Mouse (Mus musculus) heart, adult 8-10 months (tissue): ENCODE measurements around the gene Efhc1. TPM values are rescaled to one million over a fixed set of nuclear protein-coding genes. Genes with fewer than 3 reads are reported as not detected.

Experiments
- DNase-seq: peaks from one replicate; pipeline ENCODE4 v3.0.0; 2022; ENCODE audit warnings: low spot score
- total RNA-seq, 4 experiments: library from RNA; stranded (reverse); gene quantifications; 2 replicates each; pipeline ENCODE4 v1.2.4; 2022

Efhc1 gene
- total RNA-seq, 4 experiments from 2014 or later: 0.27 to 0.87 (median 0.50) TPM

DNA sequence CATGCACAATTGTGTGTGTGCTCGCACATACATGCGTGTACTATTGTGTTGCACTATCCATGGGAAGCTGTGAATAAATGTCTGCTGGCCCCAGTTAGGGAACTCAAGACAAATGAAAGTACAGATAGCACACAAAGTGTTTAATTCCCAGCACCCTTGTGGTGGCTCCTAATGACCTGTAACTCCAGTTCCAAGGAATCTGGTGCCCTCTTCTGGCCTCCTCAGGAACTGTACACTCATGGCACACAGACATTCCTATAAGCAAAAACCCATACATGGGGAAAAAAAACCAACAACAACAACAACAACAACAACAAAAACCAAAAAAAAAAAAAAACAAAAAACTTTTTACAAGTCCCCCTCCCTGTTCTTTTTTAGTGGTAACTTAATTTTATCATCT is 8.4 kb upstream of the Efhc1 start:
- no peak for DNase-seq

DNA sequence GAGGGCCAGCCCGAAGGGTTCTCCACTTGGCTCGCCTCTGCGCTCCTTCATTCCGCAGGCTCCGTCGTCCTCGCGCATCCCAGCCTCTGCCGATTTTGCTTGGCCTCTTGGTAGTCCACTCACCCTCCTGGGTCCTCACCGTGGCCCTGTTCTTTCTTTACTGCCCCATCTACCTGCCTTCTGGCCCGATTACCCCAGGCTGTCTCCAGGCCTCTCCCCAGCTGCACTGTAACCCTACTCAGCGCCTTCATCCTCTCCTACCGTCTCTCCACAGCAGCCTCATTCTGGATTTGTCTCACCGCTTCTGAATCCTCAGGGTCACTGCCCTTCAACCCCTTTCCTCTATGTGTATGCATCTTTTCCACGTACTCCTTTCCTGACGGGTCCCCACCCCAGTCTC is 373 bp downstream of the Efhc1 start:
- DNase-seq: no peak

DNA sequence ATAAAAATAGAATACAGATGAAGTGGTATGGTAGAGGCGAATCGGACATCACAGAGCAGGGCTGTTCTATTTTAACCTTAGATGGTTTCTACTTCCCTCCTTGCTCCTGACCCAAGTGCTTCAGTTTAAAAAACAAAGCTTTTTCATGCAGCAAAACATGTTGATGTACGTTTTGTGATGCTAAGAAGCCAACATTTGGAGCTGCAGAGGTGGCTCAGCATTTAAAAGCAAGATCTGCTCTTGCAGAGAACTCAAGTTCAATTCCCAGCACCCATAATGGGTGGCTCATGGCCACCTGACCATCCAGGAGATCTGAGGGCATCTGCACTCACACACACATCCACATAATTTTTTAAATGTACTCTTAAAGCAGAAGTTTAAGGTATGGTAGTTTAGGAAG is 3.5 kb downstream of the Efhc1 start:
- DNase-seq: no peak

GRCm38 (mm10) chr1:20969642-20970041 is 18.2 kb downstream of the Efhc1 start:
- no peak for DNase-seq

DNA sequence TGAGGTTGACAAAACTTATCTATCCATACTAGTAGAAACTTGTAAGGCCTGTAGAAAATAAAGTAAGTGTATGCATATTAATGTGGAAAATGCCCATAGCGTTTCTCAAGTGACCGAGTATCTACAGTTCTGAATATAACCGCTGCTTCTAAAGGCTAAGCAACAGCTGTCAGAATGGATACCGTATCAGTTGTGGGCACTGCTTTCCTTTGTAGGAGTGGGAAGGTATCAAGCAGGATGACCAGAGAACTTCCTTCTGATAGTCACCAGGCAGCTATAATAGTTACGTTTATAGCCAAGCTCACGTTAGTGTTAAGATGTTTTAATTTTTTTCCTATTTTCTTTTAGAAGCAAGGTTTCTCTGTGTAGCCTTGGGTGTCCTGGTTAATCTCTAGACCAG is 22.0 kb downstream of the Efhc1 start:
- DNase-seq: no peak

DNA sequence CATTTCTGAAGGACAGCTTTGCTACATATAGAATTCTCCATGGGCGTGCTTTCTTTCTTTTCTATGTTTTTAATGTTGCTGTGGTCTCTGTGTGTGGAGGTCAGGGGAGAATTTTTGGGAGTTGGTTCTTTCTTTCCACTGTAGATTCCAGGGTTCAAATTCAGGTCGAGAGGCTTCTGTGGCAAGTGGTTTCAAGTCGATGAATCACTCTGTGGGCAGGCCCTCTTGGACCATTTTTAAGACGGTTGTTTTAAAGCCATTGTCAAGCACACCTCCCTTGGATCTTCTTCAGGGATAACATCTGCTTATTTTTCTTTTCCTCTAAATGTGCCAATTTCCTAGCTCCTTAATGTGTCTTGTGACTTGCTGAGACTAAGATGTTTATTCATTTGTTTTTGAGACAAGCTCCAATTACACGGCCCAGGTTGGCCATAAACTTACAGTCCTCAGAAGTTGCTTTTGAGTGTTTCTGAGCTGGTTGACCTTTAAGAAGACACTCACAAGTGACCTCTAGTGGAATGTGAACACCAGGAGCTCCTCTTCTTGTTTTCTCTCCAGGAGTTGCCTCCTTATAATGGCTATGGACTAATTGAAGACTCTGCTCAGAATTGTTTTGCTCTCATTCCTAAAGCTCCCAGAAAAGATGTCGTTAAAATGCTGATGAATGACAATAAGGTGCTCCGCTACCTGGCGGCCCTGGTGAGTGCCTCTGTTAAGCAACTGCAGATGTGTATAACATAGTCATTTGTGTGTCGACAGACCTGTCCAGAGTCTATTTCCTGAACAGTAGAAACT is 23.1 kb downstream of the Efhc1 start:
- no peak for DNase-seq

- DNase-seq: no peak
Observed at GRCm38 (mm10) chr1:20980553-20980952, 29.1 kb downstream of the Efhc1 start.

GRCm38 (mm10) chr1:20981764-20982163 is 30.3 kb downstream of the Efhc1 start:
- no peak for DNase-seq

DNA sequence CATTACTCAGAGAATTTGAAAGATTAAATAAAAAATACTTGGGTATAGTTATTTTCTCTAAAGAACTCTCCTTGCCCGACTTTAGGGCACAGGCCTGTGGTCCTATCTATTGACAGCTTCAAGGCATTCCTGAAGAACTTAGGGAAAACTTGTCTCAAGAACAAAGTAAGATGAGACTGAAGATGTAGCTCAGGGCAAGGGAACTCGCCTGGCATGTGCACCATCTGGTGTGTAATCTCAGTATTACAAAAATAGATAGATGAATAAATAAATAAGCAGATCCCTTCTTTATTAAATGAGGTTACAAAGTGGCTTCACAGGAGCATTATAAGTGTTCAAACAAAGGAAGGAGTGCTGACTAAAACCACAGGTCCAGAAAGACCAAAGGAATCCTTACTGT is 32.7 kb downstream of the Efhc1 start:
- no peak for DNase-seq

- no peak for DNase-seq
Observed at GRCm38 (mm10) chr1:20984582-20984981, 33.2 kb downstream of the Efhc1 start.

- DNase-seq: no peak
Observed at GRCm38 (mm10) chr1:20986378-20987056, 35.1 kb downstream of the Efhc1 start.

- no peak for DNase-seq
Observed at GRCm38 (mm10) chr1:20989461-20990083, 38.1 kb downstream of the Efhc1 start.

DNA sequence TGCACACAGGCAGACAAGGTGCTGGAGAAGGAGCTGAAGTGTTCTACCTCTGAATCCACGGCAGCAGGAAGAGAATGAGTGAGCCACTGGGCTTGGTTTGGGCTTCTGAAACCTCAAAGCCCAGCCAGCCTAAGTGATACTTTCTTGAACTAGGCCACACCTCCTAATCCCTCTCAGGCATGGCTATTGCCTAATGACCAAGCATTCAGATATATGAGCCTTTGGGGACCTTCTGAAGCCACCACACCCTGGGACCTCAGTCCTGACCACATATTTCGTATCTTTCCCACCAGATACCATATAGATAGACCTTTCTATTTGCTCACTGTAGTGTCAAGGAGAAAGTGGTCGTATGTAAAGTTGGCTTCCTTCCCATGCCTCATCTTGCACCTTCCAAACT is 42.3 kb downstream of the Efhc1 start:
- no peak for DNase-seq

DNA sequence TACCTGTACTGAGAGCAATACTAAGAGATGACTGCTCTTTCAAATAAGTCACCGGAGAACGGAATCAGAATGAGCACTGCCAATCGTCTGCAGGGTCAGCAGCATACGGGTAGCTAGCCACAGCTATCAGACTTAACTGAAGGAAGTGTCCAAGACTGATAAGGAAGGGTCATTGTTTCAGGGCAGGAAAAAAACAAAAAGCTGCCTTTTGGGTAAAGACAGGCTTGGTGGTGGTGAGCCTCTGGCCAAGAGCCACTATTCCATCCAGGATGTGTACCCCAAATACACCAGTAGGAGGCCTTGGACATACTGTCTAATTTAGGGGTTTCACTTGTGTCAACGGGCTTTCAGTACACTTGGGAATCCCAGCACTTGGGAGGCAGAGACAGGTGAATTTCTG is 42.9 kb downstream of the Efhc1 start:
- no peak for DNase-seq

- DNase-seq: peak; percentile 28
Observed at GRCm38 (mm10) chr1:20995331-20995986, 44.0 kb downstream of the Efhc1 start.

DNA sequence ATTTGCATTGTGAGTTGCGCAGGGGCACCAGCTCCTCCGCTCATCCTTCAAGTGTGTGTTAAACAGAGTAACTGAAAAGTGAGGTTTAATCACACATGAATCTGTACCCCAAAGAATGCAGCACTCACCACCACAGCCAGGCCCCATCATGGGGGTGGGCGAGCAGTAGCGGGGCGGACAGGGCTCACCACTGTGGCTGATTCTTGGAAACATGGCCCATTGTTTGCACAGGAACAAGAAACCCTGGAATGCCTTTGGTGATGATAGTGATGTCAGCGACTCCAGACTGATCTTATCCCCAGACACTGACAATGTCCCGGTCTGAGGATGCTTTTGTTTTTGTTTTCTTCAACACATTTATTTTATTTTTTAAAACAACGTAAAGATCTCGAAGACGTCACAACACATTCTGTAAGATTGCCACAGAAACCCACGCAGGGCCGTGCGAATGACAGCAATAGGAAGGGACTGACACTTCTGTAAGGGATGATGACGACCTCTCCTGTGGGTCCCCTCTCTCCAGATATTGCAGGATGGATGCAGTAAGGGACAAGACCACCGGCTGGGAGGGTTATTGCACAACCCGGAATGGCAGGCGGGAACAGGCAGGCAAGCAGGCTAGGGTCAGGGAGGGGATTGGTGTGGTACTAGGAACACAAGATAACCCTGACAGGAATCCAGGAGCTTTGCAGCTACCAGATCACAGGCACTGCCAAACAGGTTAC is 45.3 kb downstream of the Efhc1 start:
- peak; percentile 31 for DNase-seq

- DNase-seq: no peak
Observed at GRCm38 (mm10) chr1:20997328-20997689, 45.9 kb downstream of the Efhc1 start.

DNA sequence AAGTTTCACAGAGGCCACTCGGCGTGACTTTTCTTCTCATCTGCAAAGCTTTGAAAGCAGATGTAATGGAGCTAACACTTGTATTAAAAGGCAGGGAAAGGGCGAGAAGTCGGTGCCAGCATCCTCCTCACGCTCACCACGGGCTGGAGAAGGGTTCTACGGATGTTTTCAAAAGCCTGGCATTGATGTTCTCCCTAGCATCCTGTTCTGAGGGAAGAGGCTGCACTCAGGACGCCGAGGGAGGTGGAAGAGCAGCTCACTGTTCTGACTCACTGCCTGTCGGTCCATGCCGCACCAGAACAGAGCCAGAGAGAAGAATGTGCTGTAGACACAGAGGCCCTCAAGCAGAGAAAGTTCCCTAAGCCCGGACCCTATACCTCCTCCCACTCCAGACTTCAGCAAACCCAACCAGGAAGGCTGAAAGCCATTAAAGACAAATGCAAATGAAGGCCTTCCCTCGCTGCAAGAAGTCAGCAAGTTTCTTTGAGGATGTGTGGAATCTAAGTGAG is 46.5 kb downstream of the Efhc1 start:
- DNase-seq: no peak

DNA sequence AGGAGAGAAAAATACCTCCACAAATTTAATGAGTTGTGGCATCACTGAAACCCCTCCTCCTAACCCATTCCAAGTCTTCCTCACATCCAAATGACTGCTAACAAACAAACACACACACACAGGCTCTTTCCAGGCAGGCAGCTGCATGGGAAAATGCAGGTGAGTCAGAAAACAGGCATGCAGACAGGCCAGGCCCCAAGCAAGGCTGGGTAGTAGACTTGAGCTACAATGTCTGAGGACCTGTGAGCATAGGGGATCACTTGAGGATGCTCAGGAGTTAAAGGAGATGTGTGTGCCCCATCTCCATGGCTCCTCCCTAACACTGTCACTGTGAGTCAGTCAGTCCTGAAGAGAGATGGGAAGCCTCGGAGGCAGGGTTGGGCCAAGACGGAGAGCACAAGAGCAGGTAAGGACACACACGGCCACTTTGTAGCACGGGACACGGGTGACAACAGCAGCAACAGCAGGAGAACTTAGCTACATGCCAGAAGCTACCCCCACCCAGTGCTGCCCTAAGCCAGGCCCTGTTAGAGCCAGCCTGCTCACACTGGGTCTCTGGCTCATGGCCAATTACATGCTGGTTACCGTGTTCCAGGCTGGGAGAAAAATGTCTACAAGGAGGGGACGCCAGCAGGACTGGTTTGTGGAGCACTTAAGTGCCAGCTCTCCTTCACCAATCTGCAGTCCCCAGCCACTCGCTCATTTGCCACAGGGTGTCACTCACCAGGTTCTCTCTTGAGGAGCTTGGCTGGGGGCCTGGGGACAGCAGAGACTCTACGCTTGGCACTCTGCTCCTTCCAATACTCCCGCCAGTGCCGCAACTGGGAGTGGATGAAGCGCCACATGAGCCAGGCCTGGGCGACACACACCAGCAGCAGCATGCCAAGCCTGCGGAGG is 51.1 kb downstream of the Efhc1 start:
- DNase-seq: peak; percentile 38

DNA sequence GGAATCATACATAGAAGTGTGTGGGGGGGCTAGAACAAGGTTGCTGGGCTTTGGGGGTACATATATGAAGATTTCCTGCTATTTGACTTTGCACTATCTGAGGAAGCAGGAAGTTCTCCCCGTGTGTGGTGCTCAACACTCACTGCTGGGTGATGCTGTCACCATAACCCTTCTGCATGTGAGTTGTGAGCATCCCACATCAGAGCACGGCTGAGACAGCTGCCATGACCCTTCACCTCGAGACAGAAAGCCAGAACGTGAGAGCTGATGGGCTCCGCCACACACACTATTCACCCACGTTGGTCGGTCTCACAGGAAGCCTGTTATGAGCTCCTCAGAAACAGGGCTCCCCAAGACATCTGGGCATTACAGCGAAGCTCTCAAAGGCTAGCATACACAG is 53.2 kb downstream of the Efhc1 start:
- no peak for DNase-seq
